In the genomic region with DNA sequence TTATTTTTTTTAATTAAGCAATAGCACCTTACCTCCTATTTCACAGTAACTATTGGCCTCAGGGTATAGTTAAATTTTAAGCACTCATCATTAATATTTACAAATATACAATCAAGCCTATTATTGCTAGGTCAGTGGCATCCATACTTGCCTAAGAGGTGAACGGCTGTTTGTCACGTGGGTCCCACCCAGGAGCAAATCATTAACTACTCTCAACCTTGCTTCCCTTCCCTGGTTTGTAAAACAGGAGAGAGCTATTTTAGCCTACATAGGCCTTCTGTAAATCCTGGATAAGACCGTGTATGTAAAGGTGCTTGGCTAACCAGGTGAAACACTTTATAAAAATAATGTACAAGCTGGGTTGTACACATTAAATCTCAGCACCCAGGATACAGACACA, we compare ENCODE assay signal across 30 mouse cellular contexts. TPM values are rescaled to one million over a fixed set of nuclear protein-coding genes. Genes with fewer than 3 reads are reported as not detected.
"Had no signal": no experiment of that assay in that cellular context is flagged by ENCODE, and none has a peak within 500 bp of the region (broad histone marks: within the 10 kb centered on the region; RNA-seq: fewer than 3 reads in every experiment).

No protein-coding gene starts in this region.

- H3K36me3 ChIP-seq: heart, embryonic 13.5 days; heart, embryonic 15.5 days; hindbrain, embryonic 10.5 days; hindbrain, embryonic 12.5 days; intestine, embryonic 15.5 days; limb, embryonic 10.5 days; limb, embryonic 12.5 days; liver, embryonic 13.5 days; liver, embryonic 15.5 days had no signal

- H3K9me3 ChIP-seq: heart, embryonic 15.5 days; intestine, embryonic 15.5 days; limb, embryonic 10.5 days; liver, embryonic 15.5 days had no signal

- H3K9ac ChIP-seq: heart, embryonic 13.5 days; heart, embryonic 15.5 days; hindbrain, embryonic 12.5 days; hindbrain, embryonic 14.5 days; intestine, embryonic 15.5 days; limb, embryonic 12.5 days; liver, embryonic 13.5 days; liver, embryonic 15.5 days had no signal

- H3K4me1 ChIP-seq: heart, embryonic 15.5 days; hindbrain, embryonic 10.5 days; hindbrain, embryonic 12.5 days; intestine, embryonic 15.5 days; limb, embryonic 10.5 days; limb, embryonic 12.5 days; liver, embryonic 13.5 days; liver, embryonic 15.5 days had no signal

- H3K27ac ChIP-seq: gastrocnemius, adult 2 months; heart, adult 2 months; heart, embryonic 13.5 days; heart, embryonic 15.5 days; hindbrain, embryonic 10.5 days; hindbrain, embryonic 12.5 days; hindbrain, embryonic 14.5 days; intestine, embryonic 15.5 days; kidney, postnatal 0 days; layer of hippocampus, adult 2 months; left cerebral cortex, adult 2 months; limb, embryonic 10.5 days; limb, embryonic 12.5 days; liver, embryonic 13.5 days; liver, embryonic 15.5 days had no signal

- H3K27me3 ChIP-seq: heart, embryonic 13.5 days; heart, embryonic 15.5 days; hindbrain, embryonic 12.5 days; intestine, embryonic 15.5 days; limb, embryonic 12.5 days; liver, embryonic 15.5 days had no signal

- H3K4me2 ChIP-seq: heart, embryonic 11.5 days; heart, embryonic 13.5 days; heart, embryonic 15.5 days; hindbrain, embryonic 12.5 days; hindbrain, embryonic 14.5 days; intestine, embryonic 15.5 days; limb, embryonic 12.5 days; liver, embryonic 11.5 days; liver, embryonic 13.5 days; liver, embryonic 15.5 days had no signal

- H3K4me3 ChIP-seq: gastrocnemius, adult 2 months; heart, adult 2 months; heart, embryonic 13.5 days; heart, embryonic 15.5 days; hindbrain, embryonic 10.5 days; hindbrain, embryonic 12.5 days; intestine, embryonic 15.5 days; layer of hippocampus, adult 2 months; left cerebral cortex, adult 2 months; limb, embryonic 10.5 days; limb, embryonic 12.5 days; liver, embryonic 13.5 days; liver, embryonic 15.5 days had no signal

- ATAC-seq: forebrain, embryonic 16.5 days; hindbrain, embryonic 16.5 days; inflammation-experienced regulatory T-cells, adult 6 months; intestine, embryonic 15.5 days; intestine, postnatal 0 days had no signal

- DNase-seq: gastrocnemius, adult 2 months; gastrocnemius, postnatal 10 days; gastrocnemius, postnatal 25 days; heart, adult 2 months; heart, postnatal 14 days; heart, postnatal 4 days; kidney, adult 18-20 months; kidney, postnatal 4 days; liver, embryonic 13.5 days had no signal

RNA-seq across cellular contexts. Expression of a gene that starts 35.6 kb away (rescaled TPM):
- polyA plus RNA-seq: forebrain, embryonic 16.5 days; frontal cortex, adult 2 months; heart, adult 2 months; heart, embryonic 11.5 days; heart, embryonic 13.5 days; heart, embryonic 15.5 days; heart, postnatal 0 days; hindbrain, embryonic 10.5 days; hindbrain, embryonic 12.5 days; hindbrain, embryonic 14.5 days; hindbrain, embryonic 16.5 days; inflammation-experienced regulatory T-cells, adult 6 months; intestine, embryonic 15.5 days; intestine, postnatal 0 days; kidney, postnatal 0 days; limb, embryonic 10.5 days; limb, embryonic 12.5 days; limb, embryonic 14.5 days; liver, embryonic 11.5 days; liver, embryonic 13.5 days; liver, embryonic 15.5 days had no signal
